Mouse (Mus musculus): ENCODE results near the gene Bmi1.

GRCm38 (mm10) chr2:18698663-18699385, 22.0 kb downstream of the Bmi1 start:
- no peak for TF ChIP-seq POLR2A (IDR thresholded peaks at IDR 0.05; ENCODE audit: insufficient read depth, low read depth, low read length)
- TF ChIP-seq CTCF (IDR thresholded peaks at IDR 0.05) = no peak
- TF ChIP-seq EP300 (IDR thresholded peaks at IDR 0.05; ENCODE audit: insufficient read depth, low read depth, low read length) = no peak
